Mouse (Mus musculus) kidney, embryonic 16.5 days (tissue): Measurements from ENCODE around the gene Dlk1. TPM values are rescaled to one million over a fixed set of nuclear protein-coding genes. Genes with fewer than 3 reads are reported as not detected.
"Not testable (repeated sequence)": the region's sequence is repeated elsewhere in the genome, so short reads cannot be mapped to it uniquely, and the experiment has no call there.

Source experiments
- ATAC-seq: fragments of 200-750 bp; cut with Nextera tagmentation; 2 replicates; pipeline ENCODE4 v1.8.0; 2017; ENCODE audit warnings: moderate TSS enrichment; ENCODE audit not compliant: low FRiP score, low TSS enrichment
- H3K27ac ChIP-seq: fragments of 300-500 bp; sonication (generic); 2 replicates; pipeline ENCODE4 v1.5.1; 2014; ENCODE audit warnings: low read length
- H3K27me3 ChIP-seq: fragments of 300-500 bp; sonication (generic); 2 replicates; pipeline ENCODE4 v1.6.1; 2014; ENCODE audit warnings: low read length, control low read depth, mixed read lengths; ENCODE audit not compliant: insufficient read depth
- H3K36me3 ChIP-seq: fragments of 300-500 bp; sonication (generic); 2 replicates; pipeline ENCODE4 v1.6.1; 2014; ENCODE audit warnings: low read length, control low read depth, mixed read lengths; ENCODE audit not compliant: insufficient read depth
- H3K4me1 ChIP-seq: fragments of 300-500 bp; sonication (generic); 2 replicates; pipeline ENCODE4 v1.6.1; 2014; ENCODE audit warnings: low read length, control low read depth, mixed read lengths; ENCODE audit not compliant: insufficient read depth
- H3K4me2 ChIP-seq: fragments of 300-500 bp; sonication (generic); replicated peaks from 2 replicates; pipeline ENCODE4 v1.6.1; 2014; ENCODE audit warnings: low read depth, low read length
- H3K4me3 ChIP-seq: fragments of 300-500 bp; sonication (generic); 2 replicates; pipeline ENCODE4 v1.5.1; 2014; ENCODE audit warnings: mild to moderate bottlenecking, low read length
- H3K9ac ChIP-seq: fragments of 300-500 bp; sonication (generic); replicated peaks from 2 replicates; pipeline ENCODE4 v1.6.1; 2014; ENCODE audit warnings: low read length
- H3K9me3 ChIP-seq: fragments of 300-500 bp; sonication (generic); 2 replicates; pipeline ENCODE4 v1.6.1; 2016; ENCODE audit warnings: low read length, control low read depth
- WGBS: fragments of 180-500 bp; shearing (Covaris S2); extraction: QIAGEN DNeasy Blood & Tissue Kit; methylation state at CpG from one replicate; pipeline ENCODE4 v1.1.7; 2014; 5-methylcytosine and 5-hydroxymethylcytosine counted together
- polyA plus RNA-seq: library from polyadenylated mRNA; unstranded; fragments of >200 nt; fragmentation: Nextera tagmentation; extraction: Ambion mirVana; gene quantifications from 2 replicates; pipeline ENCODE4 v1.2.1, GENCODE M21; 2015

Dlk1 gene
- polyA plus RNA-seq, 1 experiment from 2014 or later: 111 TPM

- 94% methylated on average over 3 of the region's 4 CpGs for WGBS
- not testable (repeated sequence) for H3K4me1 ChIP-seq, H3K9me3 ChIP-seq, H3K36me3 ChIP-seq, H3K4me3 ChIP-seq, H3K4me2 ChIP-seq, H3K27ac ChIP-seq, H3K27me3 ChIP-seq, H3K9ac ChIP-seq, ATAC-seq
Measured at GRCm38 (mm10) chr12:109467417-109467816, 14.8 kb downstream of the Dlk1 start.

GRCm38 (mm10) chr12:109469793-109470192, 17.2 kb downstream of the Dlk1 start:
- no peak for ATAC-seq

DNA sequence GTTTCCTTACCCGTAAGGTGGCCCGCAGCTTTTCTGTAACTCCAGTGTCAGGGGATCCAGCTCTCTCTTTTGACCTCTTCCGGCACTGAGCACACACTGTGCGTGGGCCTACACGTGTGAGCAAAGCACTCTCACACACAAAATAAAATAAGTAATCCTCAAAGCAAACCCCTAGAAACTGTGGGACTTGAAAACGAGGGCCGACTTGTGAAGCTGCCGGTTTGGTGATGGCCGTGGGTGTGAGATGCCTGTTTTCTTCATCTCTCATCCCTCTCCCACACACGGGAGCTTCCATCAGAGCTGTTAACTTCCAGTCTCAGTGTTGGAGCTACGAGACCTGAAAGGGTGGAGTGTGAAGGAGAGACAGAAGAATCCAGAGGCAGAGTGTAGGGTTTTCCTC, 20.0 kb downstream of the Dlk1 start:
- Histone ChIP-seq H3K4me3 (no peak overlapping the region), H3K9ac (no peak overlapping the region), H3K4me1 (peaks cover 3% of the 10 kb centered on the region; the same call in 1 of the 2 replicates), H3K27ac (no peak overlapping the region), H3K9me3 (no peaks in the 10 kb centered on the region), H3K27me3 (no peaks in the 10 kb centered on the region), H3K4me2 (no peak overlapping the region), H3K36me3 (no peaks in the 10 kb centered on the region)
- 77% methylated on average over 11 of the region's 11 CpGs for WGBS
- no peak for ATAC-seq

More at GRCm38 (mm10) chr12:109469793-109470192, 17.2 kb downstream of the Dlk1 start:
- Histone ChIP-seq H3K36me3 (no peaks in the 10 kb centered on the region), H3K27ac (no peak overlapping the region), H3K27me3 (no peaks in the 10 kb centered on the region), H3K4me2 (no peak overlapping the region), H3K9ac (no peak overlapping the region), H3K4me1 (peaks cover 3% of the 10 kb centered on the region; the same call in 1 of the 2 replicates), H3K4me3 (no peak overlapping the region), H3K9me3 (no peaks in the 10 kb centered on the region)
- 85% methylated on average over 8 of the region's 8 CpGs for WGBS

- H3K27ac ChIP-seq: no peak overlapping the region
- ATAC-seq: peak; percentile 54; the same call in 1 of the 2 replicates
- WGBS: 19% methylated on average over 6 of the region's 6 CpGs
Measured at GRCm38 (mm10) chr12:109473575-109473976, 21.0 kb downstream of the Dlk1 start.

DNA sequence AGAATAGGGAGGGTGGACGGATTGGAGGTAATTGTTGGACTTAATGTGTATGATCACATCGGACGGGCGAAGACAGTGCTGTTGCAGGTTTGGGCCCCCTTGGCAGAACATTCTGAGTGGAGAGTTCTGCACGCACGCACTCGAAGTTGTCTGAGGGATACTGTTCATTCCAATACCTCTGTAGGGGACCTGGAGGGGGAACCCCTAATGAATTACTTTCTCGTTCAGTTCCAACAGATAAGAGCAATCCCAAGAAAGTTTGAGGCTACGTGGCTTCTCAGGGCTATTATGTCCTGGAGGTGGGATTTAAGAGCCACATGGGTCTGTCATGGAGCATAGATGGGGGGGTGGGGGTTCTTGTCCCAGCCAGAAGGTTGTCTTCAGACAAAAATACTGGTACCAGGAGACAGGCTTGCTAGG, 21.6 kb downstream of the Dlk1 start:
- Histone ChIP-seq H3K4me3 (no peak overlapping the region), H3K4me1 (peaks cover 3% of the 10 kb centered on the region; the same call in 1 of the 2 replicates), H3K4me2 (no peak overlapping the region), H3K27ac (no peak overlapping the region), H3K36me3 (no peaks in the 10 kb centered on the region), H3K27me3 (no peaks in the 10 kb centered on the region), H3K9me3 (no peaks in the 10 kb centered on the region), H3K9ac (no peak overlapping the region)
- 77% methylated on average over 9 of the region's 9 CpGs for WGBS
- ATAC-seq: no peak

More at GRCm38 (mm10) chr12:109473575-109473976, 21.0 kb downstream of the Dlk1 start:
- peaks cover 3% of the 10 kb centered on the region; the same call in 1 of the 2 replicates for H3K4me1 ChIP-seq
- H3K9me3 ChIP-seq: no peaks in the 10 kb centered on the region
- H3K27me3 ChIP-seq: no peaks in the 10 kb centered on the region
- H3K36me3 ChIP-seq: no peaks in the 10 kb centered on the region
- no peak overlapping the region for H3K9ac ChIP-seq
- no peak overlapping the region for H3K4me3 ChIP-seq
- no peak overlapping the region for H3K4me2 ChIP-seq

DNA sequence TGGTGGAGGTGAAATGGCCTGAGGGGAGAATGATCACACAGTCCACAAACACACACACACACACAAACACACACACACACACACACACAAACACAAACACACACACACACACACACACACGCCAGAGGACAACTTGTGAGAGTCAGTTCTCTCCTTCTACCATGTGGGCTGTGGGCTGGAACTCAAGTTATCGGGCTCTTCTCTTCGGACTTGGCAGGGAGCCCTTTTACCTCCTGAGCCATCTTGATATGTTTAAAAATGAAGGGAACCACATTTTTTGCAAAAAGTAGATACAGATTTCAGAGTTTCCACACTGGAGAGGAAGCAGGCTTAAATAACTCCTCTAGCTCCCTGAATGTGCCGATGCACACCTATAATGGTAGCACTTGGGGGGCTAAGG, 22.9 kb downstream of the Dlk1 start:
- Histone ChIP-seq H3K27ac (no peak overlapping the region), H3K4me3 (no peak overlapping the region), H3K27me3 (no peaks in the 10 kb centered on the region), H3K4me1 (peaks cover 3% of the 10 kb centered on the region; the same call in 1 of the 2 replicates), H3K4me2 (no peak overlapping the region), H3K9ac (no peak overlapping the region), H3K36me3 (no peaks in the 10 kb centered on the region), H3K9me3 (no peaks in the 10 kb centered on the region)
- ATAC-seq: no peak
- WGBS: 77% methylated on average over 4 of the region's 4 CpGs

DNA sequence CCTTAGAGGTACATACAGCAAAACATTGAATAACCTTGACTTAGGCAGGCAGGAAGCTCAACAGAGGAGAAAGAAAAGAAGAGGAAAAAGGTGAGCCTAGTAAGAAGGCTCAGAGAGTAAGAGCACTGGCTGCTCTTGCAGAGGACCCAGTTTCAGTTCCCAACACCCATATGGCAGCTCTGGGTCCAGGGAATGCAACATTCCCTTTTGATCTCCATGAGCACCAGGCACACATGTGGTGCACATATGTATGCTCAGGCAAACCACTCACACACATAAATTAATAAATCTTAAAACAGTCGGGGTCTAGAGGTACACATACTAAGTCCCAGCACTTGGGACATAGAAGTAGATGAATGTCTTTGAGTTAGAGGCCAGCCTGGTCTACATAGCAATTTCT, 33.9 kb downstream of the Dlk1 start:
- not testable (repeated sequence) for H3K4me2 ChIP-seq, H3K9ac ChIP-seq, H3K9me3 ChIP-seq, H3K4me1 ChIP-seq, H3K36me3 ChIP-seq, H3K4me3 ChIP-seq, H3K27me3 ChIP-seq, ATAC-seq, H3K27ac ChIP-seq
- WGBS: 74% methylated on average over 1 of the region's 1 CpGs

- WGBS: 72% methylated on average over 3 of the region's 3 CpGs
Measured at GRCm38 (mm10) chr12:109491701-109492100, 39.1 kb downstream of the Dlk1 start.

DNA sequence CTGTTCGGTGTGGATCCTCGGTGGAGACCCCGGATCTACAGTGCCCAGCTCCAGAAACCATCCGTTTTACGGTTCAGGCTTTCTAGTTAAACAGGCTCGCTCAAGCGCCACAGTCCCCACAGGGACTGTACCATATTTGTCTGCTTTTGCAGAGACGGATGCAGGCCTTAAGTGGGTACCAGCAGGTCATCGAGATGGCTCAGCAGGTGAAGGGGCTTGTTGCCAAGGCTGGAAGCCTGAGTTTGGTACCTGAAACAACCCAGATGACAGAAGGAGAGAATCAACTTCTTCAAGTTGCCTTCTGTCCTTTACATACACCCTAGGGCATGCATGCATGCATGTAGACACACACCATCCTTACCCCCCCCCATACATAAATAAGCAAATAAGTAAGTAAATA, 40.8 kb downstream of the Dlk1 start:
- Histone ChIP-seq H3K9ac (no peak overlapping the region), H3K27ac (no peak overlapping the region), H3K9me3 (no peaks in the 10 kb centered on the region), H3K4me3 (no peak overlapping the region), H3K36me3 (no peaks in the 10 kb centered on the region), H3K4me1 (peaks cover 12% of the 10 kb centered on the region), H3K27me3 (no peaks in the 10 kb centered on the region), H3K4me2 (no peak overlapping the region)
- no peak for ATAC-seq
- 81% methylated on average over 9 of the region's 9 CpGs for WGBS

More at GRCm38 (mm10) chr12:109491701-109492100, 39.1 kb downstream of the Dlk1 start:
- Histone ChIP-seq H3K4me1 (peaks cover 8% of the 10 kb centered on the region), H3K9me3 (no peaks in the 10 kb centered on the region), H3K4me2 (no peak overlapping the region), H3K9ac (no peak overlapping the region), H3K27ac (no peak overlapping the region), H3K27me3 (no peaks in the 10 kb centered on the region), H3K4me3 (no peak overlapping the region), H3K36me3 (no peaks in the 10 kb centered on the region)
- no peak for ATAC-seq

- Histone ChIP-seq H3K4me2 (no peak overlapping the region), H3K27me3 (no peaks in the 10 kb centered on the region), H3K27ac (no peak overlapping the region), H3K9me3 (no peaks in the 10 kb centered on the region), H3K36me3 (no peaks in the 10 kb centered on the region), H3K4me1 (peaks cover 12% of the 10 kb centered on the region), H3K4me3 (no peak overlapping the region), H3K9ac (no peak overlapping the region)
- no peak for ATAC-seq
- WGBS: 77% methylated on average over 20 of the region's 20 CpGs
Measured at GRCm38 (mm10) chr12:109495016-109495644, 42.5 kb downstream of the Dlk1 start.
